Mouse (Mus musculus) adrenal gland, adult 8-10 months (tissue): ENCODE data around the gene Ppp1r3d. TPM values are rescaled to one million over a fixed set of nuclear protein-coding genes. Genes with fewer than 3 reads are reported as not detected.

Source experiments
- DNase-seq: peaks from one replicate; pipeline ENCODE4 v3.0.0; 2022
- total RNA-seq, 4 experiments: library from RNA; stranded (reverse); gene quantifications; 2 replicates each; pipeline ENCODE4 v1.2.4; 2022

The Ppp1r3d gene
- total RNA-seq, 4 experiments from 2014 or later = 1.9 to 5.1 (median 3.0) TPM

GRCm38 (mm10) chr2:178413481-178414260 is 601 bp downstream of the Ppp1r3d start:
- DNase-seq = no peak

- no peak for DNase-seq
Measured at GRCm38 (mm10) chr2:178413081-178413480, 1.2 kb downstream of the Ppp1r3d start.

GRCm38 (mm10) chr2:178412598-178412997 is 1.7 kb downstream of the Ppp1r3d start:
- no peak for DNase-seq

- no peak for DNase-seq
Measured at GRCm38 (mm10) chr2:178410286-178410685, 4.0 kb downstream of the Ppp1r3d start.

- no peak for DNase-seq
Measured at GRCm38 (mm10) chr2:178409024-178409423, 5.2 kb downstream of the Ppp1r3d start.

GRCm38 (mm10) chr2:178407053-178407815 is 7.0 kb downstream of the Ppp1r3d start, which contains the start of gene Sycp2:
TSS of gene Sycp2 (minus strand) at chr2:178407685.
- DNase-seq = no peak

Other genes starting within 250 kb of the Ppp1r3d start
- gene Sycp2, start 6.8 kb downstream of the Ppp1r3d start, total RNA-seq = under 1 TPM in 3 of 4 experiments, not detected in 1; 0.15 to 0.65 (median 0.32) TPM
- gene Fam217b, start 52 bp upstream of the Ppp1r3d start, total RNA-seq = 1 to 10 TPM; 4.6 to 7.0 (median 5.6) TPM
- gene Cdh26, start 16.1 kb upstream of the Ppp1r3d start, total RNA-seq = not detected